ENCODE assay signal across 23 mouse cellular contexts in the genomic region with DNA sequence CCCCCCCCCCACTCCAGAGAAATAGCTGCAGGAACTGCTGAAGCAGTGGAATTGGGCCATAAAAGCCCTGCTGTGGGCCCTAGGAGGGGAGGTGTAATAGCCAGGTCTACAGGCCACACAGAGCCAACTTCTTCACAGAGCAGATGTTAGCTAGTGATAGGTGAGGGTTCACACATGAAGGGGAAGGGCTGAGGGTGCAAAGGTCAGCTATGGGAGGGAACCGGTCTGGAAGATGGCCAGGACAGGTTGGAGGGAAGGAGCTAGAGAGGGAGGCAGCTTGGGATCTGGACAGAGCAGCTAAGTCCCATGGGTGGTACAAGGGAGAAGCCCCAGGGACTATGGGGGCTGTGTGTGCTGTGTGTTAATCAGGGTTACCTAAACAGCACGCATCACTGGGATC. TPM values are rescaled to one million over a fixed set of nuclear protein-coding genes. Genes with fewer than 3 reads are reported as not detected.
DNase-seq lines count a peak whose midpoint lies in the region; ATAC-seq and TF ChIP-seq lines count a peak whose summit lies in the region.
"Had no signal": no experiment of that assay in that cellular context is flagged by ENCODE, and none has a peak within 500 bp of the region (broad histone marks: within the 10 kb centered on the region; RNA-seq: fewer than 3 reads in every experiment).

No protein-coding gene starts in this region.

- no peak for DNase-seq in heart, postnatal 14 days
- no peak for DNase-seq in liver, postnatal 0 days
- peak; percentile 77 for DNase-seq in kidney, adult 9 months
- no peak for DNase-seq in frontal cortex, postnatal 14 days (ENCODE audit: low spot score in 2 of 2)
- no peak for DNase-seq in left cerebral cortex, adult 8-10 months (ENCODE audit: low spot score in 2 of 2)
- DNase-seq: adrenal gland, postnatal 36 days; cerebellum, adult 11-12 months; cerebellum, postnatal 14 days; layer of hippocampus, adult 9-11 months; right cerebral cortex, postnatal 25 days had no signal

- no peak for TF ChIP-seq POLR2A in small intestine, adult 2 months (IDR thresholded peaks at IDR 0.05; ENCODE audit: low read depth, low read length)

- H3K4me1 ChIP-seq in heart, embryonic 14.5 days (ENCODE audit: control insufficient read depth in 2 of 2, insufficient read depth in 2 of 2, low read length in 2 of 2): peaks cover 23 to 49% of the 10 kb centered on the region in 2 experiments
- H3K4me1 ChIP-seq in liver, postnatal 0 days (ENCODE audit: insufficient read depth): no peaks in the 10 kb centered on the region
- 0 out of 2 replicates have a peak, but pooled peaks cover 5% of the 10 kb centered on the region for H3K4me1 ChIP-seq in liver, embryonic 12.5 days
- H3K4me1 ChIP-seq in small intestine, adult 2 months (ENCODE audit: control insufficient read depth, insufficient read depth, insufficient read length, low read length): peaks cover 68% of the 10 kb centered on the region
- H3K4me1 ChIP-seq: liver, embryonic 15.5 days had no signal

- H3K4me3 ChIP-seq in heart, embryonic 14.5 days (ENCODE audit: control insufficient read depth in 1 of 2, insufficient read depth in 1 of 2, low read depth in 1 of 2, low read length in 2 of 2): no peak overlapping the region
- H3K4me3 ChIP-seq in liver, postnatal 0 days (ENCODE audit: low read depth, low read length): no peak overlapping the region
- H3K4me3 ChIP-seq in liver, embryonic 12.5 days: no peak overlapping the region
- no peak overlapping the region for H3K4me3 ChIP-seq in small intestine, adult 2 months (ENCODE audit: low read depth, low read length)
- H3K4me3 ChIP-seq: embryonic facial prominence, embryonic 13.5 days; forebrain, embryonic 15.5 days; left cerebral cortex, adult 2 months; liver, embryonic 15.5 days had no signal

- no peak for TF ChIP-seq EP300 in liver, postnatal 0 days (IDR thresholded peaks at IDR 0.05; ENCODE audit: low read depth)

- peaks cover 65% of the 10 kb centered on the region for H3K36me3 ChIP-seq in heart, embryonic 14.5 days (ENCODE audit: control insufficient read depth, insufficient read depth, low read length)
- H3K36me3 ChIP-seq in liver, postnatal 0 days (replicated peaks; ENCODE audit: insufficient read depth, low read length): no peaks in the 10 kb centered on the region
- no peaks in the 10 kb centered on the region for H3K36me3 ChIP-seq in liver, embryonic 12.5 days
- H3K36me3 ChIP-seq in small intestine, adult 2 months (ENCODE audit: control insufficient read depth, insufficient read depth, low read length): no peaks in the 10 kb centered on the region
- H3K36me3 ChIP-seq: embryonic facial prominence, embryonic 13.5 days; forebrain, embryonic 15.5 days; liver, embryonic 15.5 days had no signal

- H3K9me3 ChIP-seq in heart, embryonic 14.5 days (ENCODE audit: control insufficient read depth, low read length): no peaks in the 10 kb centered on the region
- no peaks in the 10 kb centered on the region for H3K9me3 ChIP-seq in liver, postnatal 0 days (ENCODE audit: low read length)
- no peaks in the 10 kb centered on the region for H3K9me3 ChIP-seq in liver, embryonic 12.5 days (replicated peaks)
- H3K9me3 ChIP-seq: embryonic facial prominence, embryonic 13.5 days; forebrain, embryonic 15.5 days; liver, embryonic 15.5 days had no signal

- ATAC-seq in heart, embryonic 14.5 days (ENCODE audit: insufficient number of reproducible peaks, insufficient read depth, low FRiP score, low read depth): 0 out of 2 replicates have a peak, but pooled peaks have one; percentile 8
- peak; percentile 51; the same call in 1 of the 2 replicates for ATAC-seq in liver, postnatal 0 days
- no peak for ATAC-seq in liver, embryonic 12.5 days
- ATAC-seq: forebrain, embryonic 15.5 days; lung, postnatal 0 days had no signal

- no peak overlapping the region; a peak in 1 of 4 replicates for H3K27ac ChIP-seq in heart, embryonic 14.5 days (replicated peaks in 1 of 2; ENCODE audit: control insufficient read depth in 1 of 2, insufficient read depth in 1 of 2, low read depth in 2 of 2, low read length in 2 of 2)
- H3K27ac ChIP-seq in liver, postnatal 0 days (ENCODE audit: low read depth): no peak overlapping the region
- H3K27ac ChIP-seq in liver, embryonic 12.5 days: no peak overlapping the region
- H3K27ac ChIP-seq in small intestine, adult 2 months (ENCODE audit: insufficient read depth, low read depth, low read length): peak overlapping the region; percentile 93
- H3K27ac ChIP-seq: embryonic facial prominence, embryonic 13.5 days; forebrain, embryonic 15.5 days; hindbrain, embryonic 14.5 days; kidney, postnatal 0 days; left cerebral cortex, adult 2 months; liver, embryonic 15.5 days had no signal

- no peak overlapping the region for H3K4me2 ChIP-seq in heart, embryonic 14.5 days (ENCODE audit: low read length)
- H3K4me2 ChIP-seq in liver, postnatal 0 days (ENCODE audit: low read depth, low read length): no peak overlapping the region
- H3K4me2 ChIP-seq in liver, embryonic 12.5 days: no peak overlapping the region
- H3K4me2 ChIP-seq: embryonic facial prominence, embryonic 13.5 days; forebrain, embryonic 15.5 days; hindbrain, embryonic 14.5 days; liver, embryonic 15.5 days had no signal

- H3K27me3 ChIP-seq in heart, embryonic 14.5 days (ENCODE audit: control insufficient read depth, insufficient read depth, low read length): no peaks in the 10 kb centered on the region
- H3K27me3 ChIP-seq in liver, postnatal 0 days (ENCODE audit: insufficient read depth, low read length): no peaks in the 10 kb centered on the region
- peaks cover 33% of the 10 kb centered on the region for H3K27me3 ChIP-seq in liver, embryonic 12.5 days (replicated peaks)
- no peaks in the 10 kb centered on the region for H3K27me3 ChIP-seq in small intestine, adult 2 months (ENCODE audit: control insufficient read depth, insufficient read depth, low read length)
- H3K27me3 ChIP-seq: forebrain, embryonic 15.5 days had no signal

- intact Hi-C loops in heart, postnatal 14 days (cut with DNase I): no loop called here

- no peak overlapping the region for H3K9ac ChIP-seq in heart, embryonic 14.5 days (ENCODE audit: low read length)
- H3K9ac ChIP-seq in liver, postnatal 0 days (replicated peaks): no peak overlapping the region
- no peak overlapping the region for H3K9ac ChIP-seq in liver, embryonic 12.5 days
- H3K9ac ChIP-seq: embryonic facial prominence, embryonic 13.5 days; forebrain, embryonic 15.5 days; hindbrain, embryonic 14.5 days; liver, embryonic 15.5 days had no signal

- TF ChIP-seq CTCF in liver, postnatal 0 days (IDR thresholded peaks at IDR 0.05; ENCODE audit: low read depth): no peak
- TF ChIP-seq CTCF in small intestine, adult 2 months (IDR thresholded peaks at IDR 0.05; ENCODE audit: extremely low read depth, insufficient read length, insufficient replicate concordance, low read depth, low read length): no peak

- 64% methylated on average over 2 of the region's 2 CpGs for WGBS in heart, embryonic 14.5 days
- WGBS in liver, postnatal 0 days (ENCODE audit: insufficient replicate concordance): 60% methylated on average over 2 of the region's 2 CpGs
- 36% methylated on average over 2 of the region's 2 CpGs for WGBS in liver, embryonic 12.5 days (ENCODE audit: insufficient replicate concordance)
- 30% methylated on average over 2 of the region's 2 CpGs for WGBS in small intestine, adult 2 months

RNA-seq across cellular contexts. Expression of gene Lad1, which starts 8.2 kb away (rescaled TPM):
- polyA plus RNA-seq in heart, embryonic 14.5 days (2014; fragmentation: Nextera tagmentation; extraction: Ambion mirVana): 3.1 and 4.8 TPM in 2 replicates
- 1 to 10 TPM; 4.9 to 6.0 TPM for total RNA-seq in heart, postnatal 14 days (2021)
- 0.42 and 0.77 TPM in 2 replicates for polyA plus RNA-seq in liver, postnatal 0 days (2015; fragmentation: Nextera tagmentation; extraction: Ambion mirVana)
- polyA plus RNA-seq in liver, embryonic 12.5 days (2016; fragmentation: Nextera tagmentation; extraction: Ambion mirVana): 0.26 and 0.79 TPM in 2 replicates
- 128 and 314 TPM in 2 replicates for polyA plus RNA-seq in small intestine, adult 2 months (2012; rRNA removed)
- total RNA-seq in left cerebral cortex, adult 8-10 months (2022): 1 to 10 TPM in 2 of 4 experiments, under 1 TPM in 2; 0.68 to 1.2 (median 1.1) TPM
- total RNA-seq: adrenal gland, postnatal 36 days; CH12.LX; MEL had no signal

RNA-seq across cellular contexts. Expression of gene Tnnt2, which starts 26.0 kb away (rescaled TPM):
- 7,347 and 7,875 TPM in 2 replicates for polyA plus RNA-seq in heart, embryonic 14.5 days (2014; fragmentation: Nextera tagmentation; extraction: Ambion mirVana)
- total RNA-seq in heart, postnatal 14 days (2021): 1,000 to 10,000 TPM; 7,950 to 8,027 TPM
- 3.2 and 3.6 TPM in 2 replicates for polyA plus RNA-seq in liver, postnatal 0 days (2015; fragmentation: Nextera tagmentation; extraction: Ambion mirVana)
- polyA plus RNA-seq in liver, embryonic 12.5 days (2016; fragmentation: Nextera tagmentation; extraction: Ambion mirVana): 1.5 and 3.3 TPM in 2 replicates
- 0.56 TPM in 2 replicates for polyA plus RNA-seq in small intestine, adult 2 months (2012; rRNA removed)
- 10 to 100 TPM; 11.8 to 18.8 (median 13.4) TPM for total RNA-seq in left cerebral cortex, adult 8-10 months (2022)
- total RNA-seq: MEL had no signal

RNA-seq across cellular contexts. Expression of gene Tnni1, which starts 30.9 kb away (rescaled TPM):
- 5,020 and 5,035 TPM in 2 replicates for polyA plus RNA-seq in heart, embryonic 14.5 days (2014; fragmentation: Nextera tagmentation; extraction: Ambion mirVana)
- total RNA-seq in heart, postnatal 14 days (2021): 10 to 100 TPM; 18.6 to 29.4 TPM
- polyA plus RNA-seq in liver, postnatal 0 days (2015; fragmentation: Nextera tagmentation; extraction: Ambion mirVana): 1.2 and 4.7 TPM in 2 replicates
- 10.5 and 12.9 TPM in 2 replicates for polyA plus RNA-seq in liver, embryonic 12.5 days (2016; fragmentation: Nextera tagmentation; extraction: Ambion mirVana)
- polyA plus RNA-seq in small intestine, adult 2 months (2012; rRNA removed): 0.42 and 5.0 TPM in 2 replicates
- 1 to 10 TPM; 3.7 to 7.8 (median 4.2) TPM for total RNA-seq in left cerebral cortex, adult 8-10 months (2022)
- total RNA-seq: MEL; midbrain, postnatal 0 days had no signal

RNA-seq across cellular contexts. Expression of gene Phlda3, which starts 44.3 kb away (rescaled TPM):
- 72.4 and 77.2 TPM in 2 replicates for polyA plus RNA-seq in heart, embryonic 14.5 days (2014; fragmentation: Nextera tagmentation; extraction: Ambion mirVana)
- total RNA-seq in heart, postnatal 14 days (2021): 10 to 100 TPM; 17.2 to 18.4 TPM
- 4.0 and 4.9 TPM in 2 replicates for polyA plus RNA-seq in liver, postnatal 0 days (2015; fragmentation: Nextera tagmentation; extraction: Ambion mirVana)
- 11.4 and 11.9 TPM in 2 replicates for polyA plus RNA-seq in liver, embryonic 12.5 days (2016; fragmentation: Nextera tagmentation; extraction: Ambion mirVana)
- polyA plus RNA-seq in small intestine, adult 2 months (2012; rRNA removed): 8.7 and 10.5 TPM in 2 replicates
- total RNA-seq in left cerebral cortex, adult 8-10 months (2022): 10 to 100 TPM; 20.7 to 22.0 (median 21.7) TPM

Comparison
In these comparisons a context has a peak if more than half of its experiments do, and no peak if none do; other contexts are left out.
1. RNA of gene Lad1, which starts 8.2 kb away (polyA plus RNA-seq): 128 to 314 TPM in small intestine, adult 2 months; 3.1 to 4.8 TPM in heart, embryonic 14.5 days, 0.26 to 0.79 TPM in liver, embryonic 12.5 days and 0.42 to 0.77 TPM in liver, postnatal 0 days; every median in the first group is over 10 times any median in the second.
2. RNA of gene Tnnt2, which starts 26.0 kb away (polyA plus RNA-seq): 7,347 to 7,875 TPM in heart, embryonic 14.5 days; 3.2 to 3.6 TPM in liver, postnatal 0 days, 1.5 to 3.3 TPM in liver, embryonic 12.5 days and 0.56 TPM in small intestine, adult 2 months; every median in the first group is over 1,000 times any median in the second.
3. RNA of gene Tnni1, which starts 30.9 kb away (polyA plus RNA-seq): 5,020 to 5,035 TPM in heart, embryonic 14.5 days; 10.5 to 12.9 TPM in liver, embryonic 12.5 days, 1.2 to 4.7 TPM in liver, postnatal 0 days and 0.42 to 5.0 TPM in small intestine, adult 2 months; every median in the first group is over 100 times any median in the second.